Mouse (Mus musculus) embryonic facial prominence, embryonic 12.5 days (tissue): Measurements from ENCODE around the gene Sart1. TPM values are rescaled to one million over a fixed set of nuclear protein-coding genes. Genes with fewer than 3 reads are reported as not detected.

Experiments
- ATAC-seq: fragments of 200-750 bp; cut with Nextera tagmentation; 2 replicates; pipeline ENCODE4 v1.8.0; 2017; ENCODE audit not compliant: insufficient number of reproducible peaks, insufficient read depth, low FRiP score, low TSS enrichment
- H3K27ac ChIP-seq: fragments of 300-500 bp; sonication (generic); 2 replicates; pipeline ENCODE4 v1.5.1; 2016; ENCODE audit warnings: mild to moderate bottlenecking
- H3K27me3 ChIP-seq: fragments of 300-500 bp; sonication (generic); 2 replicates; pipeline ENCODE4 v1.6.1; 2016; ENCODE audit warnings: mild to moderate bottlenecking, moderate library complexity
- H3K36me3 ChIP-seq: fragments of 300-500 bp; sonication (generic); 2 replicates; pipeline ENCODE4 v1.6.1; 2016; ENCODE audit warnings: mild to moderate bottlenecking
- H3K4me1 ChIP-seq: fragments of 300-500 bp; sonication (generic); 2 replicates; pipeline ENCODE4 v1.6.1; 2016
- H3K4me2 ChIP-seq: fragments of 300-500 bp; sonication (generic); replicated peaks from 2 replicates; pipeline ENCODE4 v1.6.1; 2016; ENCODE audit warnings: mild to moderate bottlenecking, moderate library complexity
- H3K4me3 ChIP-seq: fragments of 300-500 bp; sonication (generic); 2 replicates; pipeline ENCODE4 v1.5.1; 2016; ENCODE audit warnings: mild to moderate bottlenecking
- H3K9ac ChIP-seq: fragments of 300-500 bp; sonication (generic); 2 replicates; pipeline ENCODE4 v1.6.1; 2016; ENCODE audit warnings: mild to moderate bottlenecking, moderate library complexity
- H3K9me3 ChIP-seq: fragments of 300-500 bp; sonication (generic); 2 replicates; pipeline ENCODE4 v1.6.1; 2016; ENCODE audit warnings: mild to moderate bottlenecking, moderate library complexity
- WGBS: fragments of 180-500 bp; shearing (Covaris S2); methylation state at CpG from one replicate; pipeline ENCODE4 v1.1.7; 2016; 5-methylcytosine and 5-hydroxymethylcytosine counted together
- polyA plus RNA-seq: library from polyadenylated mRNA; unstranded; fragments of >200 nt; fragmentation: Nextera tagmentation; extraction: Ambion mirVana; gene quantifications from 2 replicates; pipeline ENCODE4 v1.2.1, GENCODE M21; 2016

The Sart1 gene
- polyA plus RNA-seq, 1 experiment from 2014 or later = 107 TPM

DNA sequence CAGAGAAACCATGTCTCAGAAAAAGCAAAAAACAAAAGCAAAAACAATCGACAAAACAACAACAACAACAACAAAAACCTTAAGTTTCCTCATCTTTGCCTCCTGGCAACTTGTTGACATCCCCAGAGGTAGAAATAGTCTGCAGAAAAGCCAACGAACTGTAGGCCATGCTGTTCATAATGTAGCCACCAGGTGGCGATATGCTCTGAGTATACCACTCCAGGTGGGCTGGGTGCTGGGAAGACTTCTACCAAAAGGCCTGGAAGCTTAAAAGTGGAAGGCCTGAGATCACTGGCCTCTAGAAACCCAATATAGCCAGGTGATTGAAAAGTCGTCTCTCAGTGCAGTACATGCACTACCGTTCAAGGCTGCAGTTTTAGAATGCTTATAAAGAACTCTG is 50.5 kb downstream of the Sart1 start:
- no peak for ATAC-seq
- WGBS = 21% methylated on average over 5 of the region's 5 CpGs

DNA sequence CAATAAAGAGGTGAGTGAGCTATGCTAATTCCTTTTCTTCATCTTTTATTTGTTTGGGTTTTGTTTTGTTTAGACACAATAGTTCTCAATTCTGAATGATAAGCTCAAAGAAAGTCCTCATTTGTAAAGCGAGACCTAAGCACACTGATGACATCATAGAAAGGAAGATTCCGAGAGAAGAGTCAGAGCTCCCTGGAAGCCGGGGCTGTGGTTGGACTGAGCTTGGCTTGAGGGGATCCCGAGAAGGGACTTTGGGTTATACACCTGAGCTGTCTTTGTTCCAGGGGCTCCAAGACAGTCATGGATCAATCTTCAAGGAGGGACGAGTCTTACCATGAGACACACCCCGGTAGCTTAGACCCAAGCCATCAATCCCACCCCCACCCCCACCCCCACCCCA is 53.1 kb downstream of the Sart1 start, which contains the start of gene Catsper1:
Catsper1 (plus strand) TSS at position 301 of the 400 bp plus-strand sequence.
- ATAC-seq = no peak
- Histone ChIP-seq H3K4me3 (no peak within 1 kb of the TSS), H3K27me3 (no peaks in the 10 kb centered on the region), H3K4me2 (no peak within 1 kb of the TSS), H3K36me3 (no peaks in the 10 kb centered on the region), H3K9ac (no peak within 1 kb of the TSS), H3K27ac (no peak within 1 kb of the TSS), H3K4me1 (no peaks in the 10 kb centered on the region), H3K9me3 (no peaks in the 10 kb centered on the region)
- WGBS = 86% methylated on average over 6 of the region's 6 CpGs

More for the DNA sequence above, 50.5 kb downstream of the Sart1 start:
- Histone ChIP-seq H3K36me3 (no peaks in the 10 kb centered on the region), H3K4me3 (no peak overlapping the region), H3K27ac (no peak overlapping the region), H3K9ac (no peak overlapping the region), H3K4me1 (no peaks in the 10 kb centered on the region), H3K4me2 (no peak overlapping the region), H3K9me3 (no peaks in the 10 kb centered on the region), H3K27me3 (no peaks in the 10 kb centered on the region)

- Histone ChIP-seq H3K27ac (no peak overlapping the region), H3K4me1 (no peaks in the 10 kb centered on the region), H3K4me2 (no peak overlapping the region), H3K4me3 (no peak overlapping the region), H3K36me3 (no peaks in the 10 kb centered on the region), H3K27me3 (no peaks in the 10 kb centered on the region), H3K9me3 (no peaks in the 10 kb centered on the region), H3K9ac (no peak overlapping the region)
- ATAC-seq = no peak
- WGBS = 71% methylated on average over 5 of the region's 5 CpGs
Observed at GRCm38 (mm10) chr19:5334741-5335140, 53.8 kb downstream of the Sart1 start.

DNA sequence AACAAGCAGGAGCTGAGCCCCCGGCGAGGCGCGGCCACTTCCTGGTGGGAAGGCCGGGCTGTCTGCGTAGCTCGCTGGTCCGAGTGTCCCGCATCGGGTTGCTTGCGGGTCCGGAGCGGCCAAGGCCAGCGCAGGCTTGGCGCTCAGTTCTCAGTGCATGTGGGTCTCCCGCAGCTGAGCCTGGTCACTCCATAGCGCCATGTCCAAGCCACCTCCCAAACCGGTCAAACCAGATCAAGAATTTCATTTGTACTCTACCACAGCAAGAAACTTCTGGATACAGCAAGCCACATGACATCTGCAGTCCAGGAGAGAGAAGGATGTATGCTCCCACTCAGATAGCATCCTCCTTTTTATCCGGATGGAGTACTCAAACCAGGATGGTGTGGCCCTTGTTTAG is 60.5 kb downstream of the Sart1 start:
- WGBS = 67% methylated on average over 19 of the region's 19 CpGs
- no peaks in the 10 kb centered on the region for H3K36me3 ChIP-seq
- H3K27ac ChIP-seq = no peak overlapping the region
- no peak overlapping the region for H3K4me2 ChIP-seq
- H3K9ac ChIP-seq = no peak overlapping the region; the same call in 1 of the 2 replicates
- H3K27me3 ChIP-seq = no peaks in the 10 kb centered on the region
- H3K4me3 ChIP-seq = no peak overlapping the region
- H3K9me3 ChIP-seq = no peaks in the 10 kb centered on the region
- no peaks in the 10 kb centered on the region for H3K4me1 ChIP-seq
- ATAC-seq = no peak

Other genes with a start within 250 kb of the Sart1 start
- 31.3 and 32.2 TPM in 2 replicates for gene Pacs1, start 115.6 kb downstream of the Sart1 start, polyA plus RNA-seq
- gene Sf3b2, start 93.2 kb downstream of the Sart1 start, polyA plus RNA-seq = 386 and 406 TPM in 2 replicates
- 8.1 and 8.5 TPM in 2 replicates for gene Gal3st3, start 90.4 kb downstream of the Sart1 start, polyA plus RNA-seq
- not detected in 2 replicates for gene Catsper1, start 53.0 kb downstream of the Sart1 start, polyA plus RNA-seq
- 0.52 and 1.3 TPM in 2 replicates for gene Cst6, start 39.1 kb downstream of the Sart1 start, polyA plus RNA-seq
- 63.5 and 66.8 TPM in 2 replicates for gene Eif1ad, start 22.0 kb downstream of the Sart1 start, polyA plus RNA-seq
- 384 and 411 TPM in 2 replicates for gene Banf1, start 21.5 kb downstream of the Sart1 start, polyA plus RNA-seq
- gene Tsga10ip, start 13.8 kb upstream of the Sart1 start, polyA plus RNA-seq = 0.45 and 0.55 TPM in 2 replicates
- 303 and 323 TPM in 2 replicates for gene Drap1, start 36.3 kb upstream of the Sart1 start, polyA plus RNA-seq
- 67.2 and 67.9 TPM in 2 replicates for gene AI837181, start 36.4 kb upstream of the Sart1 start, polyA plus RNA-seq
- gene Fosl1, start 58.8 kb upstream of the Sart1 start, polyA plus RNA-seq = not detected in 2 replicates
- gene Ccdc85b, start 69.2 kb upstream of the Sart1 start, polyA plus RNA-seq = 10.8 and 11.0 TPM in 2 replicates
- 146 and 150 TPM in 2 replicates for gene Fibp, start 71.9 kb upstream of the Sart1 start, polyA plus RNA-seq
- 1.9 and 2.1 TPM in 2 replicates for gene Ctsw, start 79.8 kb upstream of the Sart1 start, polyA plus RNA-seq
- 145 TPM in 2 replicates for gene Efemp2, start 85.3 kb upstream of the Sart1 start, polyA plus RNA-seq
- 44.1 and 46.6 TPM in 2 replicates for gene Mus81, start 99.7 kb upstream of the Sart1 start, polyA plus RNA-seq
- 2,582 and 2,586 TPM in 2 replicates for gene Cfl1, start 101.8 kb upstream of the Sart1 start, polyA plus RNA-seq
- gene 1700020D05Rik, start 115.1 kb upstream of the Sart1 start, polyA plus RNA-seq = 0.15 TPM in 1 of 2 replicates, not detected in the other
- 11.9 and 15.2 TPM in 2 replicates for gene Snx32, start 121.8 kb upstream of the Sart1 start, polyA plus RNA-seq
- gene Ovol1, start 171.9 kb upstream of the Sart1 start, polyA plus RNA-seq = 1.3 and 1.6 TPM in 2 replicates
- gene Ap5b1, start 179.3 kb upstream of the Sart1 start, polyA plus RNA-seq = 2.8 and 3.2 TPM in 2 replicates
- gene Rnaseh2c, start 213.2 kb upstream of the Sart1 start, polyA plus RNA-seq = 148 and 158 TPM in 2 replicates
- gene Kat5, start 221.5 kb upstream of the Sart1 start, polyA plus RNA-seq = 61.3 and 63.7 TPM in 2 replicates
- gene Rela, start 248.8 kb upstream of the Sart1 start, polyA plus RNA-seq = 46.5 and 49.3 TPM in 2 replicates